Mouse (Mus musculus) embryonic facial prominence, embryonic 13.5 days (tissue): ENCODE data around the gene Tlnrd1. TPM values are rescaled to one million over a fixed set of nuclear protein-coding genes. Genes with fewer than 3 reads are reported as not detected.

ENCODE experiments used
- ATAC-seq: fragments of 200-750 bp; cut with Nextera tagmentation; 2 replicates; pipeline ENCODE4 v1.8.0; 2017; ENCODE audit warnings: low read depth; ENCODE audit not compliant: insufficient number of reproducible peaks, insufficient read depth, low FRiP score, low TSS enrichment
- H3K27ac ChIP-seq: fragments of 300-500 bp; sonication (generic); 2 replicates; pipeline ENCODE4 v1.5.1; 2015; ENCODE audit warnings: moderate library complexity, mild to moderate bottlenecking, inconsistent platforms
- H3K27me3 ChIP-seq: fragments of 300-500 bp; sonication (generic); 2 replicates; pipeline ENCODE4 v1.6.1; 2015; ENCODE audit warnings: mild to moderate bottlenecking, inconsistent platforms
- H3K36me3 ChIP-seq: fragments of 300-500 bp; sonication (generic); 2 replicates; pipeline ENCODE4 v1.6.1; 2015; ENCODE audit warnings: mild to moderate bottlenecking, inconsistent platforms
- H3K4me1 ChIP-seq: fragments of 300-500 bp; sonication (generic); 2 replicates; pipeline ENCODE4 v1.6.1; 2015; ENCODE audit warnings: inconsistent platforms
- H3K4me2 ChIP-seq: fragments of 300-500 bp; sonication (generic); 2 replicates; pipeline ENCODE4 v1.6.1; 2015; ENCODE audit warnings: moderate library complexity, mild to moderate bottlenecking, inconsistent platforms
- H3K4me3 ChIP-seq: fragments of 300-500 bp; sonication (generic); 2 replicates; pipeline ENCODE4 v1.5.1; 2015; ENCODE audit warnings: mild to moderate bottlenecking, inconsistent platforms
- H3K9ac ChIP-seq: fragments of 300-500 bp; sonication (generic); 2 replicates; pipeline ENCODE4 v1.6.1; 2015; ENCODE audit warnings: mild to moderate bottlenecking, inconsistent platforms
- H3K9me3 ChIP-seq: fragments of 300-500 bp; sonication (generic); 2 replicates; pipeline ENCODE4 v1.6.1; 2016; ENCODE audit warnings: inconsistent platforms
- WGBS: fragments of 180-500 bp; shearing (Covaris S2); methylation state at CpG from one replicate; pipeline ENCODE4 v1.1.7; 2015; ENCODE audit warnings: mixed read lengths; 5-methylcytosine and 5-hydroxymethylcytosine counted together
- polyA plus RNA-seq: library from polyadenylated mRNA; unstranded; fragments of >200 nt; fragmentation: Nextera tagmentation; extraction: Ambion mirVana; gene quantifications from 2 replicates; pipeline ENCODE4 v1.2.1, GENCODE M21; 2015

The Tlnrd1 gene
- polyA plus RNA-seq, 1 experiment from 2014 or later: 14.0 TPM

DNA sequence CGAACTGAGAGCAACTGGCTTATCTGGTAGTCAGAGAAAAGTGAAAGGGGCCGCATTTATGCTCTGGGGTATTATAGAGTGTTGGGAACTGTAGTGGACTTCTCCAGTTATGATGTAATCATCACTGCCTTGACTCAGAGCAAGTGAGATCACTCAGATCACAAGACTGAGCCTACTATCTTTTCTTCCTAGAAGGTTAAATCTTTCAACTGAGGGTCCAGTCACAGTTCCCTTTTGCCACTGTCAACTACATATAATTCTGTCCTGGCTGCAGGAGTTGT is 27.0 kb downstream of the Tlnrd1 start:
- H3K27me3 ChIP-seq: no peaks in the 10 kb centered on the region
- no peak overlapping the region; the same call in 1 of the 2 replicates for H3K27ac ChIP-seq
- peaks cover 16% of the 10 kb centered on the region for H3K4me1 ChIP-seq
- 82% methylated on average over 2 of the region's 2 CpGs for WGBS
- H3K4me3 ChIP-seq: no peak overlapping the region
- ATAC-seq: no peak
- H3K9me3 ChIP-seq: no peaks in the 10 kb centered on the region
- H3K36me3 ChIP-seq: no peaks in the 10 kb centered on the region
- H3K9ac ChIP-seq: no peak overlapping the region
- H3K4me2 ChIP-seq: no peak overlapping the region

DNA sequence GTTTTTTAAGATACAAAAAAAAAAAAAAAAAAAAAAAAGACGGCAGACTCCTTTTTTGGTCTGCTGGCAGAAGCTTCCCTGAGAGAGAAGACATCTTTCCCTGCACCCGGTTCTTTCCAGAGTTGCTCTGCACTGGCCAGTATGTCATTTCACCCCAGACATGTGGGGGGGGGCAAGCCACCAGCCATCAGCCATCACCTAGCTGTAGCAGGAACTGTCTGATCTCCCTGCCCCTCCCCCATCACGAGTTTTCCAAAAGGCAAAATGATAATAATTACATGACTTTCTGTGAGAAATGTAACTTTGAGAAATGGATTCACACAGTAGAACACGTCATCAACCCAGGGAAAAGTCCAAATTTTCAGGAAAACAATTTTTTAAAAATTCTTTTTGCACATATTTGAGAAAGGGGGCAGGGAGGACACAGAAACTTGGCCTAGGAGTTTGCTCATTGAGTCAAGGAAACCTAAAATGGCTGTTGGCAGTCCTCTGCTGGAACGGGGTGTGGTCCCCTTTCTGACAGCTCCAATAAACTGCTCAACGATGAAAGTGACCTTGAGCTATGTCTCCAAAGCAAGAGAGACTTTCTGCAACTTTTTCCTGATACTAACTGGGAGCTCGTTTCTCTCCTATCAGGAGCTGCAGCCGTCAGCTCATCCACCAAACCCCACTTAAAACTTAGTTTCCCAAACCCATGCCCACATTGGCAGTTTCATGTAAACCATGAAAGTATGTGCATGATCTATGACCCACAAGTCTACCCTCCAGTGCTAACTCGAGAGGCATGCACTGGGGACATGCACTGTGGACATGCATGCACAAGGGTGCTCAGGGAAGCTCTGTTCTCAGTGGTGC is 27.5 kb downstream of the Tlnrd1 start:
- no peak for ATAC-seq
- H3K4me3 ChIP-seq: no peak overlapping the region

DNA sequence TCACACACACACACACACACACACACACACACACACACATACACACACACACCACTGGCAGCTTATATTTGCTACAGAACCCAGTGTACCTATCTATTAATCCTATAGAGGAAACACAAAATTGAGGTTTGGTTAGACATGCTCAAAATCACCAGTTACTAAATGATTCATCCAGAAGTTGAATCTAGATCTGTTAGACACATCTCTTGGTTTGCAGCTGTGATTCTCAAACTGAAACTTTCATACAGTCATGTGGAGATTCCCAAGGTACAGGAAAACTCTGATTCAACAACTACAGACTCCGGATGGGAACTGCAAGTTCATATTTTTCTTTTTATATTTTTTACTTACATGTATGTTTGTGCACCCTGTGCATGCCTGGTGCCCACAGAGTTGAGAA is 28.9 kb downstream of the Tlnrd1 start:
- Histone ChIP-seq H3K9ac (no peak overlapping the region), H3K9me3 (no peaks in the 10 kb centered on the region), H3K27me3 (no peaks in the 10 kb centered on the region), H3K27ac (no peak overlapping the region), H3K4me2 (no peak overlapping the region), H3K4me1 (peaks cover 19% of the 10 kb centered on the region), H3K4me3 (no peak overlapping the region), H3K36me3 (no peaks in the 10 kb centered on the region)
- no peak for ATAC-seq
- WGBS: 93% methylated on average over 1 of the region's 1 CpGs

More for the DNA sequence above, 27.5 kb downstream of the Tlnrd1 start:
- 68% methylated on average over 9 of the region's 9 CpGs for WGBS
- Histone ChIP-seq H3K9ac (no peak overlapping the region), H3K27ac (no peak overlapping the region; the same call in 1 of the 2 replicates), H3K36me3 (no peaks in the 10 kb centered on the region), H3K4me1 (peaks cover 19% of the 10 kb centered on the region), H3K9me3 (no peaks in the 10 kb centered on the region), H3K27me3 (no peaks in the 10 kb centered on the region), H3K4me2 (no peak overlapping the region)

DNA sequence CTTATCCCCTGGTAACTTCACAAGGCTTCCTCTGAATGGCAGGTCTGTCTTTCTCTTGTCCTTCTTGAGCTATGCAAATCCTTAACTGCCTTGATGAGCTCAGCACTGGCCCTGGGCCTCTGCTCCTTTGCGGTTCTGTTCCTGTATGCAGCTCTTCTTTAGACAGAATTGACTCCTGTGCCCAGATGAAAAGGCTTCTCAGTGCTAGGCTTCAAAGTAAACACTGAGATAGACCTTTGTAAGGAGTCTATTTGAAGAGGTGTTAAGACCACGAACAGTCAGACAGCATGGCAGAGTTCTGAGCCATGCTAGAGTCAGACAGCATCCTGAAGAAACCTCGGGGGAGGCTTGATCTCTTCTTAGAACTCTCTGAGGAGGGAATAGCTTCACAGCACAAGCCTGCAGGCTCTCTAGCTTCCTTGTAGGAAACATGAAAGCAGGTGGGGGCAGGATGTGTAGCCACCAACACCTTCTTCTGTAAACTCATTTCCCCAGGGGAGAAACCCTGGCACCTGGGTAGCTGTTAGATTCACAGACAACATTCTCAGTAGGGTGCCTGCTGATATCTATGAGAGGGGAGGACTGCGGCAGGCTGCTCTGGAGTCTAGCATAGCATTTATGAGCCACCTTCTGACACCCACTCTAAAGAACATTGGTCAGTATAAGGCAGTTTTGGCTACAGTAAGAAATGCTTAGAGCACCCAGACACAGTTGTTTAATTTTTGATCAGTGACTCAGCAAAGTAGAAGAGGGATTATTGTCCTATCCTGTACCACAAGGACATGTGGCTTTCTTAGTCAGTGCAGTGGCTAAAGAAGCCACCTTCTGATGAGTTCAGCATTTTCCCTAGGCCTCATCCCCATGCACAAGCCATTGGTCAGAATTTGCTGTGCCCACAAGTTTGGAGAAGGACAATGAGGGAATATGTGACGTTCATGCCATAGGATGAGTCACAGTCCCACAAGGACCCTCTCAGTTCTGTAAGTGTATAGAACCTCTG is 31.4 kb downstream of the Tlnrd1 start:
- Histone ChIP-seq H3K4me3 (no peak overlapping the region), H3K4me1 (peaks cover 14% of the 10 kb centered on the region), H3K4me2 (no peak overlapping the region), H3K27ac (no peak overlapping the region; the same call in 1 of the 2 replicates), H3K27me3 (no peaks in the 10 kb centered on the region), H3K9ac (no peak overlapping the region), H3K9me3 (no peaks in the 10 kb centered on the region), H3K36me3 (no peaks in the 10 kb centered on the region)
- no peak for ATAC-seq
- WGBS: 45% methylated on average over 5 of the region's 5 CpGs

DNA sequence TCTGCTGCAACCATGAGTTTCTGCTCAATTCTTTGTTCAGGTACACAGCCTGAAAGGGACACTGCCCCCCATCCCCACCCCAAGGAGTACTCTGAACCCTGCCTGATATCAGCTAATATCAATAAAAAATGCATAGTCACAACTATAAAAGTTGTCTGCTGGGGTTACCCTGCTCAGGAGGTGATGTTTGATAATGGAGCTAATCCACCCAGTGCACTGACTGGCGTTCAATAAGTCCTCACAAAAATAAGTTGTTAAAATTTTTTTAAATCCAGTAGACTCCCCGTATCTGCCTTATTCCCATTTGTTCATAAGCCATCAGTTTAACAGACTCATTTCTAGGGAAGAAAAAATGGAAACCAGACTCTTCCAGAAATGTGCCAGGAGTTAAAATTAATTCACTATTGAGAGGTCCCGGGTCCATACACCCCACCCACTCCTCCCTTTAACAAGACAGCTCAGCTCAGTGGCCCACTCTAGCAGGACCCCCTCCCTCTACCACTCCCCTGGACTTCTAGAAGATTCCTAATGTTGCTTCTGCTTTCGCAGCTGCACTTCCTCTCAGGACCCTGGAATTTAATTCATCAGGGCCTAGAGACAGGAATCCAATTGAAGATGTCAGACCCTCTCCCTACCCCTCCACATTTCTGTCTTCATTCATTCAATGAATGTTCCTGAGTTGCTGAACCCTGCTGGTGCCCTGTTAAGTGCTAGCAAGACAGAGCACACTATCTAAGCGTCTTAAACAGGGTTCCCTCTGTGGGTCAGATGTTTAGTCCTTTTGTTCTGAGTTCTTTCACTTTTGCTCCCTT is 32.3 kb downstream of the Tlnrd1 start:
- Histone ChIP-seq H3K4me2 (no peak overlapping the region), H3K4me3 (no peak overlapping the region), H3K9me3 (no peaks in the 10 kb centered on the region), H3K9ac (no peak overlapping the region), H3K27me3 (no peaks in the 10 kb centered on the region), H3K4me1 (peaks cover 22% of the 10 kb centered on the region), H3K36me3 (no peaks in the 10 kb centered on the region), H3K27ac (no peak overlapping the region)
- 44% methylated on average over 5 of the region's 5 CpGs for WGBS
- ATAC-seq: no peak

DNA sequence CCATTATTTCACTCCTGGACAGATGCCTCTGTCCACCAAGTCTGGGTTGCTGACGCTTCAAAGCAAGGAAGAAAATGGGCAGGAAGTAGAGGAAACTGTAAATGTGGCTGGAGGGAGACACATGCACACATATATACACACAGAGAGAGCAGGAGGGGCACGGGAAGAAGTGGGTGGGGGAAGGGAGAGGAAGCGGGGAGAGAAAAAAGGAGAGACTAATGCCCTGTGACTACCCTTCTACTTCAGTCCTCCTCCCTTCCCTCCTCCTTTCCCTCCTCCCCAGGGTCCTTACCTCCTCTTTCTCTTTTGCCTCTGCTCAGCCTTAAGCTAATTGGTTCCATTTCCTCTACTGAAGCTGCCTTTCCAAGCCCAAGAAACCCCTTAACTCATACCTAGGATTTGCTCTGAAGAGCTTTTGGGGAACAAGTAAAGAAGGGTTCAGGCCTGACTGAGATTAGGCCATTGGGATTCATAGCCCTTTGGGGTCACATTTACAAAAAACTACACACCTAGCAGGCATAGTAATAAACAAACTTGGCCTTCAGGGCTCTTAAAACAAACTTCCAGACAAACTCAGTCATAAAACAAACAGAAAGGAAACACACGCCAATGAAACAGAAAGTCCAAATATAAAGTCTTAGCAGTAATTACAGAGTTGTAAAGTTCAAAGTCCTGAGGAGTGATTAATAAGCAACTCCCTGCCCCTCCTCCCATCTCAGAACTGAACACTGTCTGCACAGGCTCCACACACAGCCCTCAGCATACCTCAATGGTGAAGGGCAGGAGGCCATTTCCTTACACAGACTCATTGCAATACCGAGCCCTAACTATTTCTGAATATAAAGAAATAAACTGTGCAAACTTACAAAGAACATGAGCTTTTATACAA is 36.7 kb downstream of the Tlnrd1 start:
- no peaks in the 10 kb centered on the region for H3K9me3 ChIP-seq
- WGBS: 43% methylated on average over 5 of the region's 5 CpGs
- H3K4me1 ChIP-seq: peaks cover 26% of the 10 kb centered on the region
- H3K4me3 ChIP-seq: no peak overlapping the region
- H3K27me3 ChIP-seq: no peaks in the 10 kb centered on the region
- H3K27ac ChIP-seq: peak overlapping the region; percentile 49
- no peak for ATAC-seq
- no peak overlapping the region for H3K9ac ChIP-seq
- no peaks in the 10 kb centered on the region for H3K36me3 ChIP-seq
- no peak overlapping the region for H3K4me2 ChIP-seq

DNA sequence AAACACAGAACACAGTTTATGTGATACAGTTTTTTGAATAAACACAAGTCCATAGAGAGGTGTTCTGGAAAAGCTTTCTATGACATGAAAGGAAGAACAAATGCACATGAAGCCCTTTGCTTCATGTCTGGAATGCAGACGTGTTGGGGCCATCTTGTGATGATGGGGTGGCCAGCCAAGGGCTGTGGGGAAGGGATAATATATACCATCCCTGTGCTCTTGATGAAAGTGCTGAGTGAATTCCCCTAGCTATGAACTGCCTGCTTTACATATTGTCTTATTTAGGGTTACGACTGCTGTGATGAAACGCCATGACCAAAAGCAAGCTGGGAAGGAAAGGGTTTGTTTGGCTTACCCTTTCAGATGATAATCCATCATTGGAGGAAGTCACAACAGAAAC is 39.3 kb downstream of the Tlnrd1 start:
- Histone ChIP-seq H3K9me3 (no peaks in the 10 kb centered on the region), H3K27ac (no peak overlapping the region)

DNA sequence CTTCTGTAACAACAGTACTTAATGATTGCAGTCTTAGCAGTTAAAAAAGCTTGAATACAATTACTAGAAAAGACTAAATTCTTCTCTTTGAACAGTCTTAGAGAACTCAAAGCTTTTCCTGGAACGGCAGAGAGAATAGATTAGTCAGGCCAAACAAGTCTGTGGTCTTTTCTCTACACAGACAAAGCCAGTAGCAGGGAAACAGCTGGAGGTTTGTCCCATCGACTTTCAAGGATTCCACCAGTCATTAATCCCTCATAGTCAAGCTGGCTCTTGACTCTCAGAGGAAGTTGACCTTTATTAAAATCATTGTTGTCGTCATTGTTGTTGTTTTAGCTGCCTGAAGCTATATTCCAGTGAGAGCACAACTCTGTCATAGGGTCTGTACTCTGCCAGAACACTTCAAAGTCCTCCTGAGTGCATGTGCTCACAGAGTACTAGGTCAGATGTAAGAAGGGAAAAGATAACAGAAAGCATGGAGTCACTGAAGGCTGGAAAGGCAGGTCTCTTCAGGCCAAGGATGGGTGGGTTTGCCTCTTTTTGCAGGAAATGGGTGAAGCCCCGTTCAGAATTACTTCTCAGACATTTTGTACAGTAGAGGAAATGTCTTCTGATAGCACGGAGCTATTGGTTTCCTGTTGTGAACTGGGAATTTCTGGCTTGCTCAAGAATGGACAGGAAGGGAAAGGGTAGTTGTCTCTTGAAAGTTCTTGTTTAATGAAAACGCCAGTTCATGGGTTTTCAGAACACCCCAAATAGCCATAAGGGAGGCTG is 41.4 kb downstream of the Tlnrd1 start:
- no peak overlapping the region for H3K4me3 ChIP-seq
- H3K27me3 ChIP-seq: no peaks in the 10 kb centered on the region
- peaks cover 20% of the 10 kb centered on the region for H3K4me1 ChIP-seq
- WGBS: 57% methylated on average over 6 of the region's 6 CpGs
- H3K27ac ChIP-seq: no peak overlapping the region
- no peak overlapping the region for H3K4me2 ChIP-seq
- H3K9ac ChIP-seq: no peak overlapping the region
- ATAC-seq: no peak
- no peaks in the 10 kb centered on the region for H3K36me3 ChIP-seq
- H3K9me3 ChIP-seq: no peaks in the 10 kb centered on the region

More for the DNA sequence above, 39.3 kb downstream of the Tlnrd1 start:
- no peak overlapping the region for H3K4me3 ChIP-seq
- H3K9ac ChIP-seq: no peak overlapping the region
- H3K4me1 ChIP-seq: peaks cover 20% of the 10 kb centered on the region
- H3K27me3 ChIP-seq: no peaks in the 10 kb centered on the region
- H3K36me3 ChIP-seq: no peaks in the 10 kb centered on the region
- 48% methylated on average over 3 of the region's 3 CpGs for WGBS
- H3K4me2 ChIP-seq: no peak overlapping the region
- ATAC-seq: no peak

DNA sequence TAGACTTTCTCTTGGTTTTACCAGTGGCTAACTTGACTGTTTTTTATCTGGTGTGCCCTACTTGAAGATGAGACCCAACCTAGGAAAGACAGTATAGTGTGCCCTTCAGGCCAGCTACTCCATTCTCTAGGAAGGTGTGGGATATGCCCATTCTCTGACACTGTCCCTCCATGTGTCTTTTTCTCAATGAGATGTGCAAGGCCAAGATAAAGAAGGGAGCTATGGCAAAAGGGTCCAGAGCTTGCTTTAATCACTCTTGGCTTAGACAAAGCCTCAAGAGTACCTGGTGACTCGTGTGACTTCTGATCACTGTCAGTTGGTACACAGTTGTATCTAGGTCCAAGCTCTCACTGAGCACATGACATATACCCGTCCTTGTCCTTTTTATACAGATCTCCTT is 44.0 kb downstream of the Tlnrd1 start:
- no peaks in the 10 kb centered on the region for H3K36me3 ChIP-seq
- no peak overlapping the region for H3K9ac ChIP-seq
- WGBS: 82% methylated on average over 2 of the region's 2 CpGs
- H3K4me2 ChIP-seq: no peak overlapping the region
- H3K27ac ChIP-seq: no peak overlapping the region
- H3K9me3 ChIP-seq: no peaks in the 10 kb centered on the region
- H3K4me1 ChIP-seq: peaks cover 8% of the 10 kb centered on the region
- ATAC-seq: no peak
- H3K4me3 ChIP-seq: no peak overlapping the region
- no peaks in the 10 kb centered on the region for H3K27me3 ChIP-seq
